Mouse (Mus musculus) cerebellum, adult 11 months (tissue): ENCODE measurements around the gene Cops9.

Source experiments
- DNase-seq: peaks from one replicate; pipeline ENCODE4 v3.0.0; 2022

Cops9 gene

GRCm38 (mm10) chr1:92641514-92642272 lies at the start of gene Cops9:
TSS of gene Cops9 (minus strand) at chr1:92641985.
- DNase-seq = peak; percentile 90

GRCm38 (mm10) chr1:92691166-92691844 lies 49.5 kb upstream of the Cops9 start:
- no peak for DNase-seq

DNA sequence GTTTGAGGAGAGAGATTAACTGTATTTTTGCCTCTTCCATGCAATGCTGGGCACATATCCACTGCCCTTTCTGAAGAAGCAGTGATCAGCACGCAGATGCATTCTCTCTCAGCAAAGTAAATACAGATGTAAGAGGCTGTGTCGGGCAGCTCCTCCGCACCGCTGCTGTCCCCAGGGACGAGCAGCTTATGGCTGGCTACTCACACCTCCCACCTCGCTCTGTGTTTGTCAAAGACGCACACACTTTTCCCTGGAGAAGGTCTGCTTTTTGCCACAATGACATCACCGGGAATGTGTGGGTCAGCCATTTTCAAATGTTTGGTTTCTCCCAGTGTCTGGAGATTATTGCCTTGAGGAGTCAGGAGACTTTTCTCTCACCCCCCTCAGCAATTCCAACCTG lies 45.2 kb upstream of the Cops9 start:
- no peak for DNase-seq

GRCm38 (mm10) chr1:92683151-92683550 lies 41.4 kb upstream of the Cops9 start:
- no peak for DNase-seq

DNA sequence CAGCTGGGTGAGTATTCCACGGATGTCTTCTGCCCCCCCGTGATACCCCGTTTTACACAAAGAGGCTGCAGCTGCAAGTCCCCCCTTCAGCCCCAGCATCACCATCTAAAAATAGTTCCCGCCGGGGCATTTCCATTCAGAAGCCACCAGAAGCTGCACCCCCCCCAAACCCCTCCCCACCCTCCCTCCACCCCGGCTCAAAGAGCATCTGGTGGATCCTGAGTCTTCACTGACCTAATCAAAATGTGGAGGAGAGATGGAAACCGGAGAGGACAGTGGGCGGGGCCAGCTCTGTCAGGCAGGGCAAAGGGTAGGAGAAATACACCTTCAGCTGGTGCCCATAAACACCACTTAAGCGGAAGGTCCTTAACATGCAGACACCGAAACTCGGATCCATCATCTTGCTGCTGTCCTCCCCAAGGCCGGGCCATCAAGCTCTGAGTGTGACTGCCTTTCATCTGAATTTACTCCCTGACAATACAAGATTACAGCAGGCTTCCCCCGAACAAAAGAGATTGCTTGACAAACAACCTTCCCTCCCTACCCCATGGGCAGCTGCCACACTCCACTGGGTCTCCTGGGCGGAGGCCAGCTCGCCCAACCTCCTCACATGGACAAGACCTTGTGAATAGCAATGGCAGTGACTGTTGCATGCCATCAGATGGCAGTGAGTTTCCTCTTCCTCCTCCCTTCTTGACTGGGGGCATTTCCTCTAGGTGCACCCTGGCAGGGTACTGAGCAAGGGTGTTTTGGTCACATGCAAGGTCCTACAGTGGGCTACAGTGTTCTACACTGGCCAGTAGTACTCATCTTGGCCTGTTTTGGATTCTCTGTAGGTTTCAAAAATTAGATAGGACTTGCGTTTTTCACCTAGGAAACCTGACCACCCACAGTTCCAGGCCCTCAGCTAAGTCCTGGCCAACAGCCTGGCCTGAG lies 39.2 kb upstream of the Cops9 start:
- DNase-seq = no peak

GRCm38 (mm10) chr1:92678757-92679156 lies 37.0 kb upstream of the Cops9 start:
- DNase-seq = no peak

DNA sequence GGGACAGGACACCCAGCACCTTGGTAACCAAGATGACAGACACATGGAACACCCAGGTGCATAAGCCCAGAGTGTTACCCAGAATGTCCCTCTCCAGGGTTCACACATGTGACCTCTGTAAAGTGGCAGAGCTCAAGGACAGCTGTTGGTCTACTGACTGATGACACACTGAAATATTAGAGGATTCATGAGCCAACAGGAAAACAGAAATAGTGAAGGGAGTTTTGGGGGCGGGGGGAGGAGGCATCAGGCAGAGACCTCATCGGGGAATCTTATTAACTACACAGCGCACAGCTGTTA lies 34.8 kb upstream of the Cops9 start:
- no peak for DNase-seq

- DNase-seq = no peak
Observed at GRCm38 (mm10) chr1:92675932-92676675, 34.3 kb upstream of the Cops9 start.

- no peak for DNase-seq
Observed at GRCm38 (mm10) chr1:92673258-92673782, 31.5 kb upstream of the Cops9 start.

GRCm38 (mm10) chr1:92671326-92671725 lies 29.5 kb upstream of the Cops9 start:
- no peak for DNase-seq

- no peak for DNase-seq
Observed at GRCm38 (mm10) chr1:92669430-92669829, 27.6 kb upstream of the Cops9 start.

DNA sequence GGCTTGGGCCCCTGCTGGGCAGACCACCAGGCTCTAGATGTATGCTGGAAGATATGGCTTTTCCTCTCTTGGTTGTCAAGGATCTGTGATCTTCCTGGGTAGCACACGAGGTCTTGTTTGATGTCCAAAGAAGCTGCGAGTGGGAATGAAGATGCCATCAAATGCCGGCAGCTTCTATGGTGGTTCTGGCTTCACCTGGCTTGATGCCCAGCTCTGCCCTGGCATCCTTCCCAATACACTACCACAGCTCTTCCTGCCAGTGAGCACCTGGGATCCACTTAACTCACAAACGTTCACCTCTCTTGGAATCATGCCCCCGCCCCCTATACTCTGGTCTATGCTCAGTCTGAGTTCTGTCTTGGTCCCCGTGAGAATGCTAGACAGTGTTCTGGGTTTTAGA lies 25.3 kb upstream of the Cops9 start:
- DNase-seq = no peak

DNA sequence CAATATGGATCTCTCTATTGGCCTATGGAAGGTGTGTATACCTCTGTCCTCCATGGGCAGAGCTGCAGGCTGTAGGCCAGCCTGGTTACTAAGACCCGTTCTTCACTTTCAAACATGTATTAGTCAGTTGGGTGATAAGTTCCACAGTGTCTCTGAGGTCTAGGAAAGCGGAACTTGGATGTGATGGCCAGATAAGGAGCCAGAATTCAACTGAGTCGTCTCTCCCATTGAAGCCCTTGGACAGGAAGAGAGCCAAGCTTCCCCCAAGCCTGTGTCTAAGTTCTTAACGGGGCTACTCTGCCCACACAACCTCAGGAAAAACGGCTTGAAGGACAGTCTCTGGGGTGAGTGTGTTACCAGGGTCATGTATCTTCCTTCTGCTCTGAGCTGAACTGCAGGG lies 17.6 kb upstream of the Cops9 start:
- no peak for DNase-seq

DNA sequence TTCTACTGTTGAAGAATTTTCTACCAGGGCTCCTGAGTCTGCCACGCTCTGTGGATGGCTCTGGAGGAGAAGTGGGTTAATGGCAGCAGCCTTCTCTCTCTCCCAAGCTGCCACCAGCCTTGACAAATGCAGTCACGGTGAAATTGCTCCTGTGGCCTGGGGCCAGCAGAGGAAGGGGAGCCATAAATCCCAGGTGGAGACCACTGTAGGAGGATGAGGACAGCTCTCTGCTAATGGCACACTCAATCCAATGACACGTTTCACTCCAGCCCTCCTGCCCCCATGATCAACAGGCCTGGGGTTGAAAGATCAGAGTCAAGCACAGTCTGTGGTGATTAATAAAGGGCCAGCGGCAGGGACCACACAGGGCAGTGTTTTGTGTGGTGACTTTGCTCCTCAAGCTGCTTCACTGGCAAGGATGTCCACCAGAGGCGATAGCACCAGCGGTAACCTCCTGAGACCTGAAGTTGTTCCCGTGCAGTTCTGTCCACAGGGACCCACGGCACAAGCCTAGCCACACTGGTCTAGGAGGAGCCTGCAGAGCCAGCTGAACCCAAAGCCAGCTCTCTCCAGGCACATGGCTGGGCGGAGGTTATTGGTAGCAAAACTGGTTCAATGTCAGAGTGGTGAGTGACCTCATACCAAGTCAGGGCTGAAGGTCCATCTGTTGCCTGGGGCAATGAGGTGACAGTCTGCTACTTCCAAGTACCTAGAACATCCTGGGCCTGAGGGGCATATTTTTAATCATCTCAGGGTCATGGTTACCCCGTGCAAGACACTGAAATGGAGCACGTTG lies 15.4 kb upstream of the Cops9 start:
- DNase-seq = no peak

DNA sequence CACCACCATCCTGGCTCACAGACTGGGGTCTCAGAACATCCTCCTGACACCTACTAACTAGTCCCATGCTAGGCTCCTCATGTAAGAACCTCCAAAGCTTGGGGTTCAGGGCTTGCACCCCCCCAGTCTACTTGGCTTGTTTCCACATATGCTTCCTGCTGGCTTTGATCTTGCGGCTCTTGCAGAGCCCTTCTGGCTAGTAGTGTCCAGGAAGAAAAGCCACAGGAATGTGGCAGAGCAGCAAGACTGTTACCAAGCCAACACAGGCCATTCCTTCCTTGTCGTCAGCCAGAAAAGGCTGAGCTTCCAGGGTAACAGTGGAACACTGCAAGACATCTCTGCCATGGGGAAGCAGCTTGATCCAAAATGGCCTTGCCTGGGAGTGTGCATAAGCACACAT lies 12.9 kb upstream of the Cops9 start:
- no peak for DNase-seq

DNA sequence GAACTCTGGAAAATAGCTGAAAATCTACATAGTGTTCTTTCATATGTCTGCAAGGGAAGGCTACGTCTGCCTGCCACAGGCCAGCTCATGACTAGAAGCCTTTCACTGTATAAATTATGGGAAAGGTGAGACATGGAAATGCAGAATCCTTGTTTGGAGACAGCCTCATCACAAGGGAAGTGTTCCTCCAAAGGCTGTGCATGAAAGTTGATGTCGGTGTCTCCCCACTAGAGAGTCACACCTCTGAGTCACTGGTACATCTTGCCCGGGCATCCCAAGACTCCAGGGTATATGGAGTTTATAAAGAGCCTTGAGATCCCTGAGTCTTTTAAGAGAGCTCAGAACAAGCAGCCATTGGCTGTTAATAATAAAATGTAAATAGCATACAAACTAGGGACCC lies 11.4 kb upstream of the Cops9 start:
- DNase-seq = no peak

DNA sequence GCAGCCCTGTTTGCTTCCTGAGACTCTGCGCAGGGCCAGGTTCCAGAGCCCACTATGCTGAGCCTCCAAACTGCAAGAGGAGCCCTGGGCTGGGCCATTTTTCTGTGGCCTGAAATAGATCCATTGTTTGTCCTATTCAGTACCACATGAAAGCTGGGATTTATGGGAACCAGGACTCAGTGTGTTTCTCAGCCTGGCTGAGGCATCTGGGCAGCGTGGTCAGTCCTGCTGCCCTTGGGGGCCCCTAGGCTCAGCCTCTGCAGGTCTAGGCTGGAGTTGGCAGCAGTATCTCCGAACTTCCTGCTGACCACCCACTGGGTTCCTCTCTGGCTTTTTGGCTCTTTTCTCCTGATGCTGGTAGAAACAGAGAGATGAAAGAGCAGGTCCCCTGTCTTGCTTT lies 9.7 kb upstream of the Cops9 start:
- no peak for DNase-seq

DNA sequence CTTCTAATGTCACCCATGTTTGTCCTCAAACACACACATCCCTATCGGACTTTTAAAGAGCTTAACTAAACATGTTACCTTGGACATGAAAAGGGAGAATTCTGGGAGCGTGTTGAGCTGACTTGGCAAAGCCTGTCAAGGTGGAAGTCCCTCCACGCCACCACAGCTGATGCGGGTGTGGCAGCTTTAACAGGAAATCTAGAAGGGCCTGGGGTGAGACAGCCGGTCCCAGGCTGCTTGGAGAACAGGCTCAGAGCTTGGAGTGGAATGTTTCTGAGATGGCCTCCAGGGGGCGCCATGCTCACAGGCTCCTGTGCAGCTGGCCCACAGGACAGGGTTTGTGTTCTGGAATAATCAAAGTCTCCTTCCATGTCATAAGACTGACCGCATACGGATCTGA lies 6.9 kb upstream of the Cops9 start, which contains the start of gene Otos:
TSS of gene Otos (minus strand) at position 169 of the 400 bp plus-strand sequence.
- DNase-seq = peak; percentile 64

DNA sequence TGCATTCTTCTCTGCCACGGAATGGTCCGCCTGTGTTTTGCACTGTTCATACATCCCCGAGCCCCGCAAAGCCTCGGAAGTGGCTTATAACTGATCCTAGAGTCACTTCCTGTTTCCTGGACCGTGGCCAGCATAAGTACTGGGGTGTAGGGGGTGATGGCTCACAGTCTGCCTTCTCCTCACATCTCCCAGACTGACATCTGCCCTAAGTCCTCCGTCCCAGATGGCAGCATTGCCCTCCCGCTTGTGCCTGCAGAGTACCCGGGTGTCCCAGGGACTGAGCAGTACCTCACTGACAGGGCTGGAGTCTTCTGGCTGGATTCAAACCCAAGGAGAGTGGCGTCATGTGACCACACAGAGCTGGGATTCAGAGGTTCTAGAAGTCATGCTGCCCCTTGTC lies 6.4 kb upstream of the Cops9 start:
- DNase-seq = no peak

GRCm38 (mm10) chr1:92647752-92648151 lies 6.0 kb upstream of the Cops9 start:
- peak; percentile 66 for DNase-seq

DNA sequence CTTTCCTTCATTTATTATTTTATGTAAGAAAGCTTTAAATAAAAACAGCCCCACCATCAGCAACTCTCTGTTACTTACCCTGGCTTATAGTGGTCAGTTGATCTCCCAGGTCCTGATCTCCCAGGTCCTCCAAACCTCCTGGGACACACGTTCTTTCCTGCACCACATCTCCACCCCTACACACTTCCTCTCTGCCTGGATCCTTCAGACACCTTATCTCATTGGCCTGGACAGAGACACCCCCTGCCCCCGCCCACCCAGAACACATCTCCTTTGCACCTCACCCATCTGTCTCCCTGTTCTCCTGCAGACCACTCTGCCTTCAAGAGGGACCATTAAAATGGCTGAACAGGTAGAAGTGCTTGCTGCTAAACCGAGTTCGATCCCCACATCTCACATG lies 5.2 kb upstream of the Cops9 start:
- DNase-seq = no peak

DNA sequence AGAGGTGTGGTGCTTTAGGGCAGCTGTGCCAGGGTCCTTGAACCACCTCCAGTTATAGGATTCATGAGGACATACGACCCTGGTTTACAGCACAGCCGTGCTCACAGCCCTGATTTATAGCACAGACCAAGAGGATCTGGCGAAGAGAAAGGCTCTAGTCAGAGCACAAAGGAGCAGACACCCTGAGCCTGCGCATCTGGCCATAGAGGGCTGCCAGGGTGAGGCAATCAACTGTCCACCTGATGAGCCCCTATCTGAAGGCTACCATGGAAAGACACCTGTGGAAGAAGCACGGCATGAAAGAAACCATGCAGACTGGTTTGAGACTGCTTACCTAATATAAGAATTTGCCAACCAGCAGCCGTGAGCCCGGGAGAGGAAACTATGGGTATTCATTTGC lies 4.8 kb upstream of the Cops9 start:
- no peak for DNase-seq
